Comparison of ENCODE assay signal across 20 mouse cellular contexts in the genomic region with DNA sequence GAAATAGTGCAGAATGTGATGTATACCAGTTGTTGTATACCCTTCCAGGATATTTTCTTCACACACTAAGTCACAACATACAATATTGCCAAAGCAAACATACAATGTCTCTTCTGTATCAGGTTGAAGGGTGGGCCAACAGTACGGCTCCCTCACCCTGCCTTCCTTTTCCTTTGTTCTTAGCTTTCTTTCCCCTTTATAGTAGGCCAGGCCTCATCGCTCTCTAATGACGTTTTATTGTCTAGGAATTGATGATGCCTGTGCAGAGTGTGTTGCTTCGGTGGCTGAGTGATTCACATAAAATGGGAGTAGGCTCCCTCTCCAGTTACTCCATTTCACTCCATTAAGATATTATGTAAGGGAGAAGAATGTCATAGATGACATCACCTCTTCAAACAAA.
"Had no signal": no experiment of that assay in that cellular context is flagged by ENCODE, and none has a peak within 500 bp of the region (broad histone marks: within the 10 kb centered on the region; RNA-seq: fewer than 3 reads in every experiment).

No protein-coding gene starts in this region.

- ATAC-seq: liver, postnatal 0 days; lung, postnatal 0 days; midbrain, embryonic 16.5 days had no signal

- H3K9me3 ChIP-seq: liver, embryonic 13.5 days; liver, embryonic 15.5 days; lung, embryonic 15.5 days; midbrain, embryonic 10.5 days; midbrain, embryonic 12.5 days had no signal

- H3K36me3 ChIP-seq: liver, embryonic 13.5 days; liver, embryonic 15.5 days; lung, embryonic 15.5 days; midbrain, embryonic 10.5 days; midbrain, embryonic 12.5 days had no signal

- H3K27ac ChIP-seq: liver, embryonic 13.5 days; liver, embryonic 15.5 days; lung, embryonic 15.5 days; midbrain, embryonic 10.5 days; midbrain, embryonic 12.5 days had no signal

- H3K4me1 ChIP-seq: liver, embryonic 13.5 days; liver, embryonic 15.5 days; lung, embryonic 15.5 days; midbrain, embryonic 10.5 days; midbrain, embryonic 12.5 days had no signal

- H3K9ac ChIP-seq: liver, embryonic 13.5 days; liver, embryonic 15.5 days; liver, postnatal 0 days; lung, embryonic 15.5 days; midbrain, embryonic 12.5 days had no signal

- H3K4me3 ChIP-seq: liver, embryonic 13.5 days; liver, embryonic 15.5 days; lung, embryonic 15.5 days; midbrain, embryonic 10.5 days; midbrain, embryonic 12.5 days; myocyte had no signal

- H3K4me2 ChIP-seq: liver, embryonic 13.5 days; liver, embryonic 15.5 days; lung, embryonic 15.5 days; midbrain, embryonic 12.5 days had no signal

- DNase-seq: liver, embryonic 13.5 days; liver, postnatal 0 days; lung, adult 2 months; lung, postnatal 4 days; midbrain, embryonic 14.5 days; retina, postnatal 1 day; right cerebral cortex, adult 18-20 months; right cerebral cortex, postnatal 25 days; right cerebral cortex, postnatal 4 days; spleen, adult 18-20 months; thymus, adult 18-20 months; thymus, postnatal 14 days; thymus, postnatal 36 days had no signal

- H3K27me3 ChIP-seq: liver, embryonic 13.5 days; liver, embryonic 15.5 days; lung, embryonic 15.5 days; midbrain, embryonic 12.5 days had no signal
